Mouse (Mus musculus): ENCODE measurements around the gene Zfp622. TPM values are rescaled to one million over a fixed set of nuclear protein-coding genes. Genes with fewer than 3 reads are reported as not detected.

Gene Zfp622
- 26.7 and 31.7 TPM in 2 replicates for polyA plus RNA-seq (2016; fragmentation: Nextera tagmentation; extraction: Ambion mirVana)

DNA sequence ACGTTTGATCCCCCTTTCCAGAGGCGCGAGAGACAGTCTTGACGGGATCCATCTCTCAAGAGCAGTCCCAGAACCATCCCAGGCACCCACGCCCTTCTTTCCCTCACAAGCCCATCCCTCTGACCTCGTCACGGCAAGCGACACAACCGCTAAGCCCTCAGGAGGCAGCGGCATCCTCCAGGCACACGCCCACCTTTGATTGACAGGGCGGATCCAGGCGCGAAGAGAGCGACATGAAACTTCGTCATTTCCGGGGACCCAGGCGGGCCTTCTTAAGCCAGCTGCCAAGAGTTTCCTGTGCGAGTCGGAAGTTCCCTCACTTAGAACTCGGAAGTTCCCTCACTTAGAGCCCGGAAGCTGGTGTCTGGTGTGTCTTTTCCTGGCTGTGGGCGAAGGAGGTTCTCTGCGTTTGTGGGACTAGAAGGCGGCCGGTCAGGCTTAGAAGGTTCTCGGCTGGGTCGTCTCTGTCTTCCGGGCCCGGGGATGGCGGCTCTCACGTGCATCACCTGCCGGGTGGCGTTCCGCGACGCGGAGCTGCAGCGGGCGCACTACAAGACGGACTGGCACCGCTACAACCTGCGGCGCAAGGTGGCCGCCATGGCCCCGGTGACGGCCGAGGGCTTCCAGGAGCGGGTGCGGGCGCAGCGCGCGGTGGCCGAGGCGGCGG, at the start of gene Zfp622:
Gene Zfp622, plus strand, starts transcription at position 300 of the 667 bp plus-strand sequence.
- Histone ChIP-seq H3K4me3 (peak within 1 kb of the TSS; percentile 99), H3K27ac (peak within 1 kb of the TSS; percentile 90), H3K9me3 (no peaks in the 10 kb centered on the region), H3K27me3 (ENCODE audit: insufficient read depth, poor library complexity, severe bottlenecking) (no peaks in the 10 kb centered on the region), H3K36me3 (peaks cover 25% of the 10 kb centered on the region), H3K4me1 (replicated peaks) (peaks cover 20% of the 10 kb centered on the region)
- DNase-seq (ENCODE audit: low spot score), result peak; percentile 96
- under 1% methylated on average over 57 of the region's 57 CpGs for WGBS

DNA sequence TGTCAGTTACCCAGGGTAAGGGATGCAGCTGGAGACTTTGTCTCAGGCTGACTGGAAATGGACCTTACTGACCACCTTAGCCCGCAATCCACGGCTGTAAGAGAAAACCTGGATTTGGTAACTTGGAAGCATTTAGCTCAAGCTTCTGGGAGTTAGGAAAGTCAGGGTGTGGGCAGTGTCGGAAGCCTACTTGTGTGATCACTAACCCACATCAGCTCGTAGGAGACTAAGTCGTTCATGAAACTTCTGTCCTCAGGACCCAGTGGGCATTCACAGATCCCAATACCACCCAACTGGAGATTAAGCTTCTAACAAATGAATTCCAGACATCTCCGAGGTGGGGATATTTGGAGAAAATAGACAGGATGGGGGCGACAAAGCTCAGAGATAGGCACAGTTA, 49.8 kb upstream of the Zfp622 start:
- DNase-seq (ENCODE audit: low spot score), result no peak
- 88% methylated on average over 7 of the region's 7 CpGs for WGBS
- H3K27me3 ChIP-seq (ENCODE audit: insufficient read depth, poor library complexity, severe bottlenecking), result no peaks in the 10 kb centered on the region
- peaks cover 10% of the 10 kb centered on the region for H3K4me1 ChIP-seq (replicated peaks)
- no peaks in the 10 kb centered on the region for H3K36me3 ChIP-seq
- no peaks in the 10 kb centered on the region for H3K9me3 ChIP-seq
- no peak overlapping the region for H3K4me3 ChIP-seq
- no peak overlapping the region for H3K27ac ChIP-seq

DNA sequence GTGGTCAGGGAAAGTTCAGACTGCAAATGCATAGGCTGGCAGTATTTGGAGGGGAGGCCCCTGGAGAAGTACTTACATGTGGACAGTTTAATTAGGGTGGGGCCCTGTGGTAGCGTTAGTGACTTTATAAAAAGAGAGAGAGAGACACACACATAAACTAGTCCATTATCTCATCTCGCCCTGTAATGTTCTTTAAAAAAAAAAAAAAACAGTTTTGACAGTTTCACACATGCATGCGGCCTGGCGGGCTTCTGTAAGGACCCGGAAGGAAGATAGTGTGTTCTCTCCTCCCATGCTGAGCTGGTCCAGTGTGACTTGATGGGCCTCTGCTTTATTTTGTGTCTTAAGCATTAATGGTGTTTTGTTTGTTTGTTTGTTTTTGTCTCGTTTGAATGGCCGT, 45.7 kb upstream of the Zfp622 start:
- no peaks in the 10 kb centered on the region for H3K36me3 ChIP-seq
- H3K4me3 ChIP-seq, result no peak overlapping the region
- no peak for DNase-seq (ENCODE audit: low spot score)
- WGBS, result 88% methylated on average over 7 of the region's 7 CpGs
- no peak overlapping the region for H3K27ac ChIP-seq
- peaks cover 10% of the 10 kb centered on the region for H3K4me1 ChIP-seq (replicated peaks)
- H3K9me3 ChIP-seq, result no peaks in the 10 kb centered on the region
- no peaks in the 10 kb centered on the region for H3K27me3 ChIP-seq (ENCODE audit: insufficient read depth, poor library complexity, severe bottlenecking)

DNA sequence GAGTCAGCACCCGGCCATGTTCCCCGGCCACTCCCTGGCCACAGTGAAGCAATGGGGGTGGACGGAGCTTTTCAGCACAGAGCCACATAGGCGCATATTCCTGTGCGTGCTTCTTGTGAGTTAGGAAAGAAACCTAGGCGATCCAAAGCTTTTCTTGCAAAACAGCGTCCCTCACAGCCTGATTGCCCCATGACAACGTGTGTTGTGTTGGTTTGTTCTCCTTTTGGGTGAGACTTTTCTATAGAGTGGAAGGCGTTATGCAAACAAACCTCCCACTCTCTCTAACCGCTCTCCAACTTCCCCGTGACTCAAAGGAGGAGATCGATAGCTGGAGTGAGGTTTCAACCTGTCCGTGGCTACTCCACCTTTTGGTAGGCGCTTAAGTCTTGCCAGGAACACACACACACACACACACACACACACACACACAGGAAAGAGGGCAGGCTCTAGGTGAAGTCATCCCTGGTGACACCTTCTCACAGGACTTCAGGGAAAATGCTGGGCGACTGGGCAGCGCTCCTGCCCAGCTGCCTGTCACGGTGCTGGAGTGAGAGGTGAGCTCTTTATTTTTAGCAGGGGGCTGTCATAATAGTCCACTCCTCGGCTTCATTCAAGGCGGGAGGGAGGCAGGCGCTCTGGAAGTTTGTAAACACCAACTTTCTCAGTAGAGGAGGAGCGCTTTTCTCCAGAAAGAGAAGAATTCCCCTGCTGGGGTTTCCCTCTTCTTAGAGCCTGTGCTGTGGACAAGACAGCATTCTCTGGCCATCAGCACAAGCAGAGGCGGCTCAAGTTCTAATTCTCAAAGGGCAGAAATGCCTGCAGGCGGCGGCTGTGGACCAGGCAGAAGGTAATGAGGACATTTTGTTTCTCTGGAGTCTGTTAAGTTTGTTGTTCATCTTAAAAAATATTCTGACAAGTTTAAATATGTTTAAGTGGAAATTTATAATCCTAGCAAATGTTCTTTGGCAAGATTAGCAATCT, 43.5 kb upstream of the Zfp622 start:
- Histone ChIP-seq H3K9me3 (no peaks in the 10 kb centered on the region), H3K27me3 (ENCODE audit: insufficient read depth, poor library complexity, severe bottlenecking) (no peaks in the 10 kb centered on the region), H3K36me3 (no peaks in the 10 kb centered on the region), H3K27ac (no peak overlapping the region), H3K4me1 (replicated peaks) (peaks cover 9% of the 10 kb centered on the region), H3K4me3 (peak overlapping the region; percentile 16)
- peak; percentile 22 for DNase-seq (ENCODE audit: low spot score)
- 35% methylated on average over 24 of the region's 24 CpGs for WGBS

DNA sequence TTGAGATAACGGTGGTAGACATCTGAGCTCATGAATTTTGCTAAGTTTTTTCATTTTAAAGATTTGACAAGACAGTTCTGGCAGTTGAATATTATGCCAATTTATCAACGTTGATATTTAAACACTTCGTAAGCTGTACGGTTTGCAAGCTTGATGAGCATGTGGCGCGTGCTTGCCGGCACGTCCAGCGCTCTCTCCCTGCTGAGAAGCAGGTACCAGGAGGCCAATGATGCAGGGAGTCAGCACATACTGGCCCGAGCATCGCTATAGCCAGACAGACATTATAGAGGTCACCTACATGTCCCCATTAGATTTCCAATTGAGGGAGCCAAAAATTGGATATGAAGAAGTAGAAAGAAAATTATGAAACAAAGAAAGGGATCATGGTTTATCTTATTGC, 42.7 kb upstream of the Zfp622 start:
- no peaks in the 10 kb centered on the region for H3K36me3 ChIP-seq
- WGBS, result 83% methylated on average over 11 of the region's 11 CpGs
- DNase-seq (ENCODE audit: low spot score), result no peak
- H3K4me3 ChIP-seq, result no peak overlapping the region
- no peaks in the 10 kb centered on the region for H3K9me3 ChIP-seq
- H3K4me1 ChIP-seq (replicated peaks), result peaks cover 9% of the 10 kb centered on the region
- H3K27me3 ChIP-seq (ENCODE audit: insufficient read depth, poor library complexity, severe bottlenecking), result no peaks in the 10 kb centered on the region
- H3K27ac ChIP-seq, result no peak overlapping the region

DNA sequence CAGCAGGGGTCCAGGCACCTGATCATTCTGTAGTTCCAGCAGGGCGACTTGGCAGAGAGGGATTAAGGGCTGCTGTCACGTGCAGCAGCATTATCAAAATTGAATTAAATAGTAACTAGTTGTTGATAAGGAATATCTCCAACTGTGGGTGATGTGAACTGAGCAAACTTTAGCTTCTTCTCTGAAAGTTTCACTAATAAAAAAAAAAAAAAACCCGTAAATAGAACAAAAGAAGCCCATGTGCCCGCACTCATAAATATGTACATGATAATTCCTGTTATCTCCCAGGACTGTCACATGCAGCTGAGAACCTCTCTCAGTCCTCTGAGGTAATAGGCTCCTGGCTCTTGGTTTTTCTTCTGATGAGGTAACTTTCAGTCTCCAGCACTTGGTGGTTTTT, 41.8 kb upstream of the Zfp622 start:
- H3K9me3 ChIP-seq, result no peaks in the 10 kb centered on the region
- H3K27me3 ChIP-seq (ENCODE audit: insufficient read depth, poor library complexity, severe bottlenecking), result no peaks in the 10 kb centered on the region
- H3K4me1 ChIP-seq (replicated peaks), result peaks cover 9% of the 10 kb centered on the region
- H3K36me3 ChIP-seq, result no peaks in the 10 kb centered on the region
- DNase-seq (ENCODE audit: low spot score), result no peak
- WGBS, result 74% methylated on average over 4 of the region's 4 CpGs
- H3K4me3 ChIP-seq, result no peak overlapping the region
- H3K27ac ChIP-seq, result no peak overlapping the region

DNA sequence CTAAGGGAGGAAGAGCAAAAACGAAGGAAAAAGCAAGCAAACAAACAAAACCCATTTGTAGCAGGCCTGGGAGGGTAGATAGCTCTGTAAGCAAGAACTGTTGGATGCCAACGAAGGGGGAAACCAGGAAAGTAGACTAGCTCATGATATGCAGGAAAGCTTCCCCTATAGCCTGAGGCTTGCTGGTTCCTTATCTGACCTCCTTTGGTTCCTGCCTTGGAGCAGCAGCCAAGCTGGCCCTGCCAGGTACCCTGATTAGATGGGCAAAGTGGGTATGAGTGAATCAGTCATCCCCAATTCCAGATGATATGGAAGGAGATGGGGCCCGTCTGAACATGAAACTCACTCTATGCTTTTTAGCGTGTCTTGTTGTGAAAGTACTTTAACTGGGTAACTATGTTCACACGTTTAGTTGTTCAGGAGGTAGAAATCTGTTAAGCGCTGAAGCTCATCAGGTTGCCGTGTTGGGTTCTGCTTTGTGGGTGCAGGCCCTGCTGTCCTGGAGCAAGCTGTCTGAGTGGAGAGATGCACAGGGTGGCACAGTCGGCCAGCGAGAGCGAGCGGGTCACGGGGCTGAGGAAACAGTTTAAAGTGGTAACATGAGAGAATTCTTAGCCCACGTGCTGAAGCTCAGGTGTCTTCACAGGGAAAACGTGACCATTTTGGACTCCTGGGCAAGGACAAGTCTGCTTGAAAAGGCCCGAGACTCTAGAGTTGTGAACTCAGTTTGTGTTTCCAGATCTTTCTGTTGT, 40.6 kb upstream of the Zfp622 start:
- Histone ChIP-seq H3K36me3 (no peaks in the 10 kb centered on the region), H3K27ac (no peak overlapping the region), H3K27me3 (ENCODE audit: insufficient read depth, poor library complexity, severe bottlenecking) (no peaks in the 10 kb centered on the region), H3K4me1 (replicated peaks) (peaks cover 9% of the 10 kb centered on the region), H3K9me3 (no peaks in the 10 kb centered on the region), H3K4me3 (no peak overlapping the region)
- no peak for DNase-seq (ENCODE audit: low spot score)
- WGBS, result 91% methylated on average over 15 of the region's 15 CpGs

DNA sequence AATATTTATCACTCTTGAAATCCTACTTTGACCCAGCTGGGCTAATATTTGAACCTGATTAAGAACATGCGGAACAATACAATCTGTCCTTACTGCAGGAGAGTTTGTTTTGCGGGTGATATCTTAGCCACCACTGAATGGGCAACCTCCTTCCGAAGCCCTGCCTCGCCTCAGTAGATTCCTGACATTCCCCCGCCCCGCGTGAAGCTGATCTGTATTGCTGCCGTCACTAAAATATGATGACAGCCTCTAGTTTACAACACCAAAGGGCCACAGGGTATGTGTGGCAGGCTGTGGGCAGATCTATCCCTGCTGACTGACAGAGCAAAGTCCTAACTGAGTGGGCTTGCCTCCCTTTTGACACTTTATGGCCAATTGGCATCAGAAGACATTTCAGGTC, 38.9 kb upstream of the Zfp622 start:
- DNase-seq (ENCODE audit: low spot score), result no peak
- Histone ChIP-seq H3K36me3 (no peaks in the 10 kb centered on the region), H3K27ac (no peak overlapping the region), H3K4me3 (no peak overlapping the region), H3K4me1 (replicated peaks) (peaks cover 9% of the 10 kb centered on the region), H3K27me3 (ENCODE audit: insufficient read depth, poor library complexity, severe bottlenecking) (no peaks in the 10 kb centered on the region), H3K9me3 (no peaks in the 10 kb centered on the region)
- 84% methylated on average over 8 of the region's 8 CpGs for WGBS

DNA sequence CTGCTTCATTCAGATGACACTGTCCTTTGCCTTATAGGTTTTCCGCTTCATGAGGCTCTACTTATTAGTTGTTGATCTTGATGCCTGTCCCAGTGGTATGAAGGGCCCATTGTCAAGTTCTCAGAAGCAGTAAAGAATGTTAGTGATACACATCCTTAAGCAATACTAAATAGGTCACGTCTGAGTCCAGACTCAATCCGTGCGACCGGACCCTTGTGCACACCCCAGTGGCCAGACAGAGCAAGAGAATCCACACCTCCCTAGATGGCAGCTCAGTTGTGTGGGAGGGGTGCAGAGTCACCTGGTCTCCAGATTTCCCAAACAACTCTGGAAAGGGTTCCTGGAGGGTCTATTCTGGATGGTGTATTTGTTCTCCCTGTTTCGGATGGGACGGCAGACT, 37.7 kb upstream of the Zfp622 start:
- no peaks in the 10 kb centered on the region for H3K27me3 ChIP-seq (ENCODE audit: insufficient read depth, poor library complexity, severe bottlenecking)
- no peaks in the 10 kb centered on the region for H3K4me1 ChIP-seq (replicated peaks)
- no peaks in the 10 kb centered on the region for H3K9me3 ChIP-seq
- no peak overlapping the region for H3K4me3 ChIP-seq
- H3K36me3 ChIP-seq, result no peaks in the 10 kb centered on the region
- 93% methylated on average over 7 of the region's 7 CpGs for WGBS
- H3K27ac ChIP-seq, result no peak overlapping the region
- DNase-seq (ENCODE audit: low spot score), result no peak

DNA sequence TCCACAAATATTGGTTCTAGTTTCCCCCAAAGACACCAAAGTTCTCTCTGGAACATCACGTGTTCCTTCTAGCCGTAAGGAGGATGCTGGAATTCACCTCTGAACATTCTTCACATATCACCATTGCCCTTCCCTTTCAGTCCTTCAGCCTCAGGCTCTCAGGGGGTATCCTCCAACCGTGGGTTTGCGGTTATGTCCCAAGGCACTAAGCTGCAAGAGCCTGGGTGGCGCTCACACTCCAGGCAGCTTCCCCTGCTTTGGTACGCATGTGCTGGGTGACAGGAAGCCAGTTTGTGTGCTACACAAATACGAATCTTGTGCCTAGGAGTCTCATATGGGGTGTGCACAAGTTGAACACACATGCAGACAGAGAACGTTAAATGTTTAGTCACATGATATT, 36.8 kb upstream of the Zfp622 start:
- Histone ChIP-seq H3K4me1 (replicated peaks) (no peaks in the 10 kb centered on the region), H3K36me3 (no peaks in the 10 kb centered on the region), H3K4me3 (no peak overlapping the region), H3K27me3 (ENCODE audit: insufficient read depth, poor library complexity, severe bottlenecking) (no peaks in the 10 kb centered on the region), H3K9me3 (no peaks in the 10 kb centered on the region), H3K27ac (no peak overlapping the region)
- no peak for DNase-seq (ENCODE audit: low spot score)
- WGBS, result 83% methylated on average over 8 of the region's 8 CpGs

DNA sequence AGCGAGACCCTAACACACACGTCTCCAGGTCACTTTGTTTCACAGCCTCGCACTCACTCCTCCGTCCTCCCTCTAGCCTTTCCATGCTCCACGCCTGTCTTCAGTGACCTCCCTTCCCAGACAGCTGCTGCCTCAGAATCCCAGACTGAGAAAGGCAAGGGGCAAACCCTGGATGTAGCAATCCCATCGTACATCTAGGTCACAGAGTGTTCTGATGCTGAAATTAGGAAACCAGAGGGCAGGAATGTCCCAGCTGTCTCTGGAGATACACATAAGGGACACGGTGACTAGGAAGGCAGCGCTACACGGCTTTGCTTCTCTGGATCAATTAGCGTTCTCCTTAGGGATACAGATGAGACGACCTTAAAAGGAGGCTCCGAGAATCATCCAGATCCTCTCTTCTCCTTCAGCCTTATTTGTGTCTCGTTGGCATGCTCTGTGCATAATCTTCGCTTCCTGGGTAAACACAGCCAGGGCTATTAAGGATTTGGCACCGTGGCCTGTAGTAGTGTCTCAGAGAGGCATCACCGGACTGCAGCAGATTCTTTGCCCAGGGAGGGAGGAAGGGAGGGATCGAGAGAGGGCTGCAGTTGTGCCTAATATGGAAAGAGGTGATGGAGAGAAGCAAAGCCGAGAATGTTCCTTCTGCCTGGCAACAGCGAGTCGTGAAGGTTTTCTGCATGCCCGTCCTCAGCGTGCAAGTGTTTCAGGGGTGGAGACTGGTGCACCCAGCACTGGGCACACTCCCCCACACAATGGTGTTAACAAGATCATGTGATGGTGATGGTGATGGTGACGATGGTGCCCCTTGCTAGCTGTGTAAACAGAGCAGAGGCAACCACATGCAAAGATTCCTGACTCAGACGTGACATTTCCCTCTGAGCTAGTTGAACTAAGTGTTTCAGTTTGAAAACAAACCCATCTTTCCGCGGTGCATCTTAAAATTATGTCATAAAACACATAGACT, 35.6 kb upstream of the Zfp622 start:
- Histone ChIP-seq H3K9me3 (no peaks in the 10 kb centered on the region), H3K27ac (no peak overlapping the region), H3K36me3 (no peaks in the 10 kb centered on the region), H3K27me3 (ENCODE audit: insufficient read depth, poor library complexity, severe bottlenecking) (no peaks in the 10 kb centered on the region), H3K4me3 (no peak overlapping the region), H3K4me1 (replicated peaks) (no peaks in the 10 kb centered on the region)
- 86% methylated on average over 26 of the region's 26 CpGs for WGBS
- DNase-seq (ENCODE audit: low spot score), result no peak

DNA sequence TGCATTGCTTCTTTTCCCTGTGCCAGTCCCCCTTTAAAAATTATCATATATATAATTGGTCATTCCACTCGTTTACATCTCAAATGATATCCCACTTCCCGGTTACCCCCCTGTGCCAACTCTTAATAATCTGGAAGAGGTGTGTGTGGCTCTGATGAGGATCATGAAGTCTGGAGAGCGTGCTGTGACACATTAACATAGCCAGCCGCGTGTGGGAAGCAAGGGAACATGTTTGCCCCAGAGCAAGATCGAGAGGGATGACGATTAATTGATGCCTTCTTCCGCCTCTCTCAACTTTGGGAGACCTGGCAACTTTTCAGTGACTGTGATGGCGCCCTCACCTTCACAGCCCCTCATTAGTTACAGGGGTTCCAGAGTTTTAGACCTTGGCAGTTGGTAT, 34.5 kb upstream of the Zfp622 start:
- 88% methylated on average over 9 of the region's 9 CpGs for WGBS
- Histone ChIP-seq H3K36me3 (no peaks in the 10 kb centered on the region), H3K4me3 (no peak overlapping the region), H3K9me3 (no peaks in the 10 kb centered on the region), H3K4me1 (replicated peaks) (no peaks in the 10 kb centered on the region), H3K27ac (no peak overlapping the region), H3K27me3 (ENCODE audit: insufficient read depth, poor library complexity, severe bottlenecking) (no peaks in the 10 kb centered on the region)
- no peak for DNase-seq (ENCODE audit: low spot score)

All from hindbrain, embryonic 10.5 days (tissue).